ENCODE assay signal across 8 mouse cellular contexts in genomic region chr2:103760421-103760820, GRCm38 (mm10). TPM values are rescaled to one million over a fixed set of nuclear protein-coding genes. Genes with fewer than 3 reads are reported as not detected.
DNase-seq lines count a peak whose midpoint lies in the region; ATAC-seq and TF ChIP-seq lines count a peak whose summit lies in the region.

No protein-coding gene starts in this region.

- no peak for TF ChIP-seq CTCF in liver, adult 2 months (IDR thresholded peaks at IDR 0.05; ENCODE audit: low read depth, low read length)
- no peak for TF ChIP-seq CTCF in bone marrow macrophage, adult 2 months (IDR thresholded peaks at IDR 0.05; ENCODE audit: low read depth, low read length)

- no peak for TF ChIP-seq POLR2A in liver, adult 2 months (IDR thresholded peaks at IDR 0.05; ENCODE audit: extremely low read depth, insufficient read depth, low read length)
- TF ChIP-seq POLR2A in bone marrow macrophage, adult 2 months (IDR thresholded peaks at IDR 0.05; ENCODE audit: borderline replicate concordance, low read depth, low read length), result no peak

- peak overlapping the region; percentile 64 for H3K4me3 ChIP-seq in liver, adult 2 months (ENCODE audit: insufficient read depth, low read depth, low read length)
- H3K4me3 ChIP-seq in bone marrow macrophage, adult 2 months (ENCODE audit: insufficient read depth, low read length), result peak overlapping the region; percentile 78
- H3K4me3 ChIP-seq in forebrain, embryonic 16.5 days (replicated peaks; ENCODE audit: low read length), result peak overlapping the region; percentile 77

- H3K27ac ChIP-seq in liver, adult 2 months (replicated peaks; ENCODE audit: insufficient read depth, low read depth, low read length), result no peak overlapping the region
- H3K27ac ChIP-seq in bone marrow macrophage, adult 2 months (ENCODE audit: insufficient read depth, low read depth, low read length), result peak overlapping the region; percentile 53
- peak overlapping the region; percentile 65 for H3K27ac ChIP-seq in forebrain, embryonic 16.5 days (ENCODE audit: low read length)

- WGBS in liver, adult 2 months, result 0% methylated on average over 12 of the region's 12 CpGs
- WGBS in forebrain, embryonic 16.5 days, result under 1% methylated on average over 12 of the region's 12 CpGs

- peak; percentile 5; the same call in 1 of the 2 replicates for ATAC-seq in forebrain, embryonic 16.5 days
- ATAC-seq in megakaryocyte progenitor cell, adult 5-6 weeks (replicated peaks; ENCODE audit: poor library complexity), result peak; percentile 23; the same call in 1 of the 2 replicates
- ATAC-seq in granulocyte monocyte progenitor cell, adult 5-6 weeks (replicated peaks; ENCODE audit: poor library complexity, severe bottlenecking), result no peak

- peak overlapping the region; percentile 43 for H3K9ac ChIP-seq in liver, adult 2 months (ENCODE audit: low read depth, low read length)
- H3K9ac ChIP-seq in forebrain, embryonic 16.5 days (replicated peaks; ENCODE audit: low read depth, low read length), result peak overlapping the region; percentile 65

- no peaks in the 10 kb centered on the region for H3K9me3 ChIP-seq in forebrain, embryonic 16.5 days (ENCODE audit: control insufficient read depth, low read length)

- H3K4me1 ChIP-seq in liver, adult 2 months (ENCODE audit: control insufficient read depth, insufficient read depth, low read length), result 0 out of 2 replicates have a peak, but pooled peaks cover 6% of the 10 kb centered on the region
- H3K4me1 ChIP-seq in bone marrow macrophage, adult 2 months (ENCODE audit: control insufficient read depth, insufficient read depth, low read length), result peaks cover 2% of the 10 kb centered on the region
- H3K4me1 ChIP-seq in forebrain, embryonic 16.5 days (replicated peaks; ENCODE audit: control insufficient read depth, insufficient read depth, low read length), result peaks cover 7% of the 10 kb centered on the region

- DNase-seq in liver, adult 2 months (ENCODE audit: extremely low read depth, low read depth, low spot score), result peak; percentile 42
- no peak for DNase-seq in liver
- DNase-seq in adrenal gland, postnatal 14 days, result no peak
- no peak for DNase-seq in adrenal gland, adult 18-20 months (ENCODE audit: low spot score in 2 of 2)

- H3K27me3 ChIP-seq in liver, adult 2 months (ENCODE audit: control insufficient read depth, insufficient read depth, low read length), result no peaks in the 10 kb centered on the region
- H3K27me3 ChIP-seq in forebrain, embryonic 16.5 days (replicated peaks; ENCODE audit: control insufficient read depth, insufficient read depth, low read length), result no peaks in the 10 kb centered on the region

- peak overlapping the region; percentile 74 for H3K4me2 ChIP-seq in forebrain, embryonic 16.5 days (ENCODE audit: low read length)

- peaks cover 18% of the 10 kb centered on the region for H3K36me3 ChIP-seq in liver, adult 2 months (ENCODE audit: control insufficient read depth, insufficient read depth, low read length)
- H3K36me3 ChIP-seq in forebrain, embryonic 16.5 days (ENCODE audit: control insufficient read depth, insufficient read depth), result peaks cover 4% of the 10 kb centered on the region; the same call in 1 of the 2 replicates

- H3K79me2 ChIP-seq in liver, adult 2 months (ENCODE audit: control insufficient read depth, insufficient read depth, low read length), result no peaks in the 10 kb centered on the region

RNA-seq across cellular contexts. Expression of gene Nat10, which starts 0.6 kb away (rescaled TPM):
- total RNA-seq in liver, adult 2 months (2014; rRNA removed), result 8.8 and 8.9 TPM in 2 replicates
- 16.3 and 28.7 TPM in 2 replicates for polyA plus RNA-seq in liver, adult 2 months (2012; rRNA removed)
- 8.7 and 12.0 TPM in 2 replicates for polyA plus RNA-seq in bone marrow macrophage, adult 2 months (2012; ENCODE audit: insufficient read depth, insufficient read length, missing spikeins)
- polyA plus RNA-seq in forebrain, embryonic 16.5 days (2015; fragmentation: Nextera tagmentation; extraction: Ambion mirVana), result 26.9 and 32.2 TPM in 2 replicates
- total RNA-seq in megakaryocyte progenitor cell, adult 5-6 weeks (2015), result 43.0 and 45.1 TPM in 2 replicates
- 63.1 and 66.3 TPM in 2 replicates for total RNA-seq in megakaryocyte progenitor cell, adult 5-6 weeks (2017)
- total RNA-seq in adrenal gland, postnatal 14 days (2021), result 40.4 TPM in 2 replicates
- total RNA-seq in granulocyte monocyte progenitor cell, adult 5-6 weeks (2014; fragmentation: Nextera tagmentation), result 45.4 and 57.0 TPM in 2 replicates
- 77.7 and 124 TPM in 2 replicates for total RNA-seq in granulocyte monocyte progenitor cell, adult 5-6 weeks (2017)
- 10 to 100 TPM; 33.7 to 41.3 TPM for total RNA-seq in adrenal gland, adult 18-20 months (2021)

RNA-seq across cellular contexts. Expression of gene Caprin1, which starts 37.0 kb away (rescaled TPM):
- 170 and 201 TPM in 2 replicates for total RNA-seq in liver, adult 2 months (2014; rRNA removed)
- polyA plus RNA-seq in liver, adult 2 months (2012; rRNA removed), result 90.7 and 97.3 TPM in 2 replicates
- polyA plus RNA-seq in bone marrow macrophage, adult 2 months (2012; ENCODE audit: insufficient read depth, insufficient read length, missing spikeins), result 183 and 206 TPM in 2 replicates
- 472 and 511 TPM in 2 replicates for polyA plus RNA-seq in forebrain, embryonic 16.5 days (2015; fragmentation: Nextera tagmentation; extraction: Ambion mirVana)
- 402 and 462 TPM in 2 replicates for total RNA-seq in megakaryocyte progenitor cell, adult 5-6 weeks (2015)
- 443 and 535 TPM in 2 replicates for total RNA-seq in megakaryocyte progenitor cell, adult 5-6 weeks (2017)
- total RNA-seq in adrenal gland, postnatal 14 days (2021), result 417 and 423 TPM in 2 replicates
- 371 and 391 TPM in 2 replicates for total RNA-seq in granulocyte monocyte progenitor cell, adult 5-6 weeks (2014; fragmentation: Nextera tagmentation)
- total RNA-seq in granulocyte monocyte progenitor cell, adult 5-6 weeks (2017), result 510 and 593 TPM in 2 replicates
- 100 to 1,000 TPM; 343 to 464 TPM for total RNA-seq in adrenal gland, adult 18-20 months (2021)
